Mouse (Mus musculus): ENCODE measurements around the gene Adamtsl2.
A peak's percentile ranks its signal among the peaks of the same experiment; 100 is the strongest.

Adamtsl2 gene

DNA sequence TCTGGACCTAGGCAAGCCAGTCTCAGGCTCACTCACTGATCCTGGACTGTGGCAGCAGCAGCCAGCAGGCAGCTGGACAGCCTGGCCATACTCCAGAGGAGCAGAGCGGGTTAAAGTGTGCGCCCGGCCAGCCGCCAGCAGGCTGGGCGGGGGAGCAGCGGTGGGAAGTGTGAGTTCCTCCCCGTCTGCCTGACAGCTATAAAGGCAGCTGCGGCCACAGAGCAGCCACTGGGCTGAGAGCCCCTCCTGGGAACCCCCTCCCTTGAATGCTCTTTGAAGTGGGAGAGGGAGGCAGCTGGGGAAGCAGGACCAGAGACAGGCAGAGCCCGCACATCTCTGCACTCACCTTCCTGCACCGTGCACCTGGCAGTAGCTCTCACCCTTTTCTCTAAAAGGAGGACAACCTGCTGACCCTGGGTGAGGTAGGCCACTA is at the start of gene Adamtsl2:
TSS of gene Adamtsl2 (plus strand) at position 228 of the 433 bp plus-strand sequence.
- peak; percentile 65 for DNase-seq (ENCODE audit: low spot score)

DNA sequence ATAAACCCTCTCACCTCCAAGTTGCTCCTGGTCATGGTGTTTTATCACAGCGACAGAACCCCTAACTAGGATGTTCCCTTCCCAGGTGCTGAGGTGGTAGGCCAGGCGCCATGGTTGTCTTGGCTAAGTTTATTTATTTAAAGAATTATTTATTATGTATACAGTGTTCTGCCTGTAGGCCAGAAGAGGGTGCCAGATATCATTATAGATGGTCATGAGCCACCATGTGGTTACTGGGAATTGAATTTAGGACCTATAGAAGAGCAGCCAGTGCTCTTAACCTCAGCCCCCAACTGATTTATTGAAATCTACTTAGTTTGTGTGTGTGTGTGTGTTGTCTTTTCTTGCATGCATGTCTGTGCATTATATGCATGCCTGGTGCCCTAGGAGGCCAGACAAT is 46.8 kb upstream of the Adamtsl2 start:
- DNase-seq (ENCODE audit: low spot score) = no peak

DNA sequence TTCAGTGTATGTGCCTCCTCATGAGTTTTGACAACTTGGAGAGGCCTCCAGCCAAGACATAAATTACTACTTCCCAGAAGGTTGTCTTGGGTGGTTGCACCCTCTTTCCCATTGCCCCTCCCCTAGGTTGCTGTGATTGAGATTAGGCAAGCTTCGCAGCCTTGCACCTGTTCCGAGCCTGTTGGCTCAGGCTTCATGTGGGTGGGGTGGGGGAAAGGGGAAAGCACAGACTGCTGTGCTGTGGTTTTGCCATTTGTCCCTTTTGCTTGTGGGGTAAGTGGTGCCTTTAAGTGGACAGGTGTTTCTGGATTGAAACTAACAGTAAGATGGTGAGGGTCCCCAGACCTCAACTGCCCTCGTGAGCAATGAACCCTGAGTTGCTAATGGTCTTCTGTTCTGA is 43.2 kb upstream of the Adamtsl2 start:
- no peak for DNase-seq (ENCODE audit: low spot score)

DNA sequence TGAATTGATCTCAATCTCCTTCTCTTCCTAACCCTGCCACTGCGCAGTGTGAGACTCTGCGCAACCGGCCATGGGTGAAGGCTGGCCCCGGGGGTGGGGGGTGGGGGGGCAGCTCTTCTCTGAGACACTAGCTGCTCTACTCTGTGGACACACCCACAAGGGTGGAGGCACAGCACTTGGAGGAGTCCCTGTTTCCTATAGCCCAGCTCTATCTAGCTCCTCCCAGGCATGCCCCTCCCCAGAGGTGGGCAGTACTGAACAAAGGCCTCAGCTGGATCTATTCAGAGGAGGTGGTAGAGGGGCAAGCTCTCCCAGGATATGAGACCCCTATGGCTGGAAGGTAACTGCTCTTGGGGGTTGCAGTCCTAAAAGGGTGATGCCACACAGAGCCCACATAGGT is 42.2 kb upstream of the Adamtsl2 start:
- no peak for DNase-seq (ENCODE audit: low spot score)

DNA sequence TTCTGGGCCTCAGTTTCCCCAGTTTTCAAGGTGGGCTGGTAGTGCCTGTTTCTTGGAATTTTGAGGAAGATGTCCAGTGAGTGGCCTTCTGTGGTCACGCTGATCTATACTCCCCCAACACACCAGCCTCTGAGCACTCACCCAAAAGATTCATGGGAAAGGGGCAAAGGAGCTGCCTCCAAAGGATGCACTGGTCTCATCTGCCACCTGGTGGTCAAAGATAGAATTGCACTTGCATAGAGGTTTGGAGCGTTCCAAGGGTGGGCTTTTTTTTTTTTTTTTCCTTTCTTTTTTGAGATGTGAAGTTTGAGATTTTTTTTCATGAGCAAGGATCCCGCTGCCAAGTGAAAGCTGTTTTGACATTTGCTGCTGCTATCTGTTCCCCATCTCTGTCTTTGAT is 40.6 kb upstream of the Adamtsl2 start:
- DNase-seq (ENCODE audit: low spot score) = peak; percentile 74

DNA sequence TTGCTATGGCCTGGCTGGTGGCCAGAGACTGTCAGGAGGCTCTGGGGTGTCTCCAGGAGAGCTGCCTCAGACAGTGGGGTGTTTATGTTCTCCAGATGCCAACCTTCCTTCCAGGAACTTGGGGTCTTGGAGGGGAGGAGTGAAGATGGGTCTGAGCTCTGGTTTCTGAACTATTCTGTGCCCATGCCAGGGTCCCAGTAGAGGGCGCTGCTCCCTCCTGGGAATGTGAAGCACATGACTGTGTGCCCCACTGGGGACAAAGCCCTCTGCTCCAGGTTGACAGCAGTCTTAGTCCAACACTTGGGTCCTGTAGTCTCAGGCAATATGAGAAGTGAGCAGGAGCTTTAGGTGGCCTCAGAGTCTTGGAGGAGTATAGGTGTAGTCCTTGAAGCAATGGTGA is 39.9 kb upstream of the Adamtsl2 start:
- DNase-seq (ENCODE audit: low spot score) = no peak

DNA sequence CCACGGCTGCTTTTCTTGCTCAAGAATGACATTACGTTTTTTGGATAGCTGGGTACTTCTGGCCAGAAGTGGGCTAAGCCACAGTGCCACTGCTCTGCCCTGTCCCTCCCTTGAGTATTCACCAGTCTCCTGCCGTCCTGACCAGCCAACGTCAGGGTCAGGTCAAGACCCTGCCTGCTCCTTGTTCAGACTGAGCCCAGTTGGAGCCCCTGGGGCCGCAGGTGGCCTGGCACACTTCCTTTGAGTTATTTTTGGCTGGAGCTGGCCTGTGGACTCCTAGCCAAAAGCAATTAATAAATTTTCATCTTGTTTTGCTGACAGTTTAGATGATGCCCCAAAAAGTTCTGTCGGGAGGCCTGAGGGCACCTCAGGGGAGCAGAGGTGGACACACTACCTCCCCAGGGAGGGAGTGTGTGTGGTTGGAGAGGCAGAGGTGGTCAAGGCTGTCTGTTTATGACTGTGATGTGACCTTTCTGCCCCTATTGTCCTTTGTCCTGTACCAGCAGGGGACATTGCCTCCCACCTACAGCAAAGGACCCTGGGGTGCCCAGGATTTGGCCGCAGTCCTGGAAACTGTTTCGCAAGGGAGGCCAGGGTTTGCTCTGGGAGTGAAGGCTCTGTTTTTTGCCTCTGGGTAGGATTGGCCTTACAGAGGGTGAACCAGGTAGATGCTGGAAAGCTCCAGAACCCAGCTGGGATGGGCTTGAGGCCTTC is 36.9 kb upstream of the Adamtsl2 start:
- DNase-seq (ENCODE audit: low spot score) = no peak

DNA sequence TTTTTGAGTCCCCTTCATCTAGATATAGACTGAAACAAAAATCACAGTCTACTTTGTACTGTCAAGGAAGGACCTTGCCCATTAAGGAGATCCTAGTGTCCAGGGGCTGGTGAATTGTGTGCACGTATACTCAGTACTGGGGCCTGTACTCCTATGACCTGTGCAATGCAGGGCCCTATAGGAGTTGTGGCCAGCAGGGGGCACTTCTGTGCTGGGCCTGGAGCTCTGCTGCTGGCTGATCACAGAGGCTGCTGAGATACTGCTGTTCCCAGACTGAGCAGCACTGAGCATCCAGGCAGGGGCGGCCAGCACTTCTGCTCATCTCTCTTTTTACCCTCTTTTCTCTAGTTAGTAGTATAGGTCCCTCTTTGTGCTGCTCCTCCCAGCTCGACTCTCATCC is 35.7 kb upstream of the Adamtsl2 start:
- DNase-seq (ENCODE audit: low spot score) = peak; percentile 59

DNA sequence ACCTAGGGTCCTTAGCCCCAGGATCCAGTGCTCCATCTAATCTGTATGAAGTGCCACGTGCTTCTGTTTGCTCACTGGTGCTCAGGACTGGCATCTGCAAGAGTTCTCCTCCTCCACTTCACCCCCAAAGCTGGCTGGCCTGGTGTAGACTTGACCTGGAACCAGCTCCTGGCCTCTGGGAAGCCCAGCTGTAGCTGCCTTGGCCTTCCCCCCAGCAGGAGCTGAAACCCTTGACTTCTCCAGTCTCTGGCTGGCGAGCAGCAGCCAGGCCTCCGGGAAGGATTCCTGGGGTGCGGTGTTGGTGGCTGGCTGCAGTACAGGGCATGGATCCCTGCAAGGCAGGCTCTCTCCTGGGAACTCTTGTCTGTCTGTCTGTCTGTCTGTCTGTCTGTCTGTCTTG is 35.0 kb upstream of the Adamtsl2 start:
- DNase-seq (ENCODE audit: low spot score) = no peak

DNA sequence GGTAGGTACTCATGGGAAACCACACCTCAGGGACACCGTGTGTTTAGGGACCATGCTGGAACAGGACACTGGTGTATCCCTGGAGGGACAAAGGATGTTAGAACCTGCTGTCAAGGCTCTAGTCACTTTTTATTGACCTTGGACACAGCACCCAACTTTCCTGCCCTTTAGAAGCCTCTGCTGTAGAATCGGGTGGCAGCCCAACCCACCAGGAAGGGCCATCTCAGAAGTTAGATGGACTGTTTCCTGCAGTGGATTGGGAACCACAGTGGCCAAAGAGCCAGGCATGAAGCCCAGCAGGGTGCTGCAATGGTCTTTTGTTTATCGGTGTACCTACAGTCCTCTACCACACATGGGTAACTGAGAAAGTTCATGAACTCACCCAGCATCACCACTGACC is 34.5 kb upstream of the Adamtsl2 start:
- DNase-seq (ENCODE audit: low spot score) = no peak

DNA sequence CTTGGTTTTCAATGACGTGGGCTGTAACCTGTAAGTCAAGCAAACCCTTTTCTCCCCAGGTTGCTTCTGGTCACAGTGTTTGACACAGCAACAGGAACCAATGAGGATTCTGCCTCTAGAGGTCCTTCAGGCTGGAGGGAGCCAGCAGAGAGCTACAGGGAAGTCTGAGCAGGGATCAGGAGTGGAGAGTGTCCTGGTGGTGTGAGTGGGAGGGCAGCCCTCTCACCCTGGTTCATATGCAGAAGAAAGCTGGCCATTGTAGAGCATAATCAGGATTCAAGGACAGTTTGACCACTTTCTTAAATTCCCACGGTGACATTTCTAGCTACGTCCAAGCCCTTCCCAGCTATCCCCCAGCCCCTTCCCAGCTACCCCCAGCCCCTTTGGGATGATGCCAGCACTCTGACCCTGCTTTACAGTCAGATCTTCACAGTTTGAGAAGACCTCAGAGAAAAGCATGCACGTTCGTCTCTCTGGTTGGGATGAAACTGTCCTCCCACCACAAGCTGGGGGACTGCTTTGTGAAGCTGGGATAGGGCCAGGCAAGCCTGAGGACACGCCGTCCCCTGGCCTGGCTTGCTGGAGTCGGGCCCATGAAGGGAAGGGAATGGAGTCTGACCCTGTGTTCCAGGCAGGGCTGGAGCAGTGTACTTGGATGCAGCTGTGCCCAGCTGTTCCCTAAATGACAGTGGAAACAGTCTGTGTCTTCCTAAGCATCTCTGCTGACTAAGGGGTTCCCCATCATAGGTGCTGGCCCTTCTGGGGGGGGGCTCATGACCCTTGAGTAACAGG is 33.0 kb upstream of the Adamtsl2 start:
- DNase-seq (ENCODE audit: low spot score) = peak; percentile 86

DNA sequence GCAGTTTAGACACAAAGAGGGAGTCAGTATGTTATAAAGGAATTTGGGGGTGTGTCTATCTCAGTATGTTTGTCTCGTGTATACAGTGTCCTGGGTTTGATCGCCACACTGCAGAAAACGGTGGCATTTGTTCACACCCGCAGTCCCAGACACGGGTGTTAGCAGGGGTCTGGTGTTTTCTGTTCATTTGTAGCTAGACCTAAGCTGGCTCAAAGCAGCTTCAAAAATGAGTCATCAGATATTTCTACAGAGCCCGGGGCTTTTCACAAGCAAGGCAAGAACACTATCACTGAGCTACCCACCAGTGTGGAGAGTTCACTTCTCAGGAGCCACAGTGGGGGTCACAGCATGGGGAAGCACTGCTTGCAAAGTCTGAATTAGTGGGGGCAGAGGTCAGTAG is 29.8 kb upstream of the Adamtsl2 start:
- DNase-seq (ENCODE audit: low spot score) = no peak

DNA sequence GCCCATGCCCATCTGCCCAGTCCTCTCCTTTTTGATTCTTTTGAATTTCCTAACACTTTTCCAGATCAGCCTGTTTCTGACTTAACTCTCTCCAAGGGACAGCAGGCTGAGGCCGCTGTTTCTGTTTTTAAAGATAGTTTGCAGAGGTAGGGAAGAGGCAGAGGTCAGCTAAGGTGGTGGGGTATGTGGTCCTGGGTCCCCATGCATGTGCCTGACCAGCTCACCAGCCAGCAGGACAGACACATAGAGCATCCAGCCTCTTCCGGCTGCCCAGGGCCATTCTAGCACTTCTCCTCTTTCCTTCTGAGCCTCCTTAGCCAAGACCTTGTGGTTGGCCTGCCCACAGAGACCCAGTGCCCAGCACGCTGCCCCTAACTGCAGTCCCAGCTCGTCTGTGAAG is 20.9 kb upstream of the Adamtsl2 start:
- no peak for DNase-seq (ENCODE audit: low spot score)

DNA sequence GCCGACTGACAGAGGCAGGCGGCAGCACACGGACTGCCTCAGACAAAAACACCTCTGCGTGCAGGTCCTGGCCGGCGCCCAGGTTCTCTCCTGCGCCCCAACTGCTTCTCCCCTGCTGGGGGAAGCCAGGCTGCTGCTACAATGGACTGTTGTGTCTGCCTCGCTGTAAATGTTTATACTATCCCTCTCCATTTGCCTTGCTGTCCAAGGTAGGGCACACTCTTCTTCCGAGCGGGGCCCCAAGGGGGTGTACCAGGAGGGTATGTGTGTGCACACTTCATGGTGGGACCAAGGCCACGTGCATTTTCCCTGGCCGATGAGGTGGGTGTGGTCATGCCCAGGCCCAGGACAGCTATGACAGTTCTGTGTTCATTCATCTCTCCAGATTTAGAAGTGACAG is 20.4 kb upstream of the Adamtsl2 start:
- DNase-seq (ENCODE audit: low spot score) = no peak

DNA sequence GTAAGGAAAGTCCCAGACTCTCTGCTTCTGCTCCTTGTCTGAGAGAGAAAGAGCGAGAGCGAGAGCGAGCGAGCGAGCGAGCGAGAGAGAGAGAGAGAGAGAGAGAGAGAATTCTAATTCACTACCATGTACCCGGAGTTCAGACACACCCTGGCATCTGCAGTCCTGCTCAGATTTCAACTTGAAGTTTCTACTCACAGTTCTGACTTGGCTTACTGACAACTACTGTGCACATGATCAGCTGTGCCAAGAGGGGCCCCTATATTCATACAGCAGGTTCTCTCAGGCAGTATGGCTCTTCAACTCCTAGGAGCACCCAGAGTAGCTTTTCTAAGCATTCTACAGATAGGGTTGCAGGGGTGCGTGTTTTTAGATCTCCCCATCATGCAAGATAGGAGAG is 20.0 kb upstream of the Adamtsl2 start:
- no peak for DNase-seq (ENCODE audit: low spot score)

DNA sequence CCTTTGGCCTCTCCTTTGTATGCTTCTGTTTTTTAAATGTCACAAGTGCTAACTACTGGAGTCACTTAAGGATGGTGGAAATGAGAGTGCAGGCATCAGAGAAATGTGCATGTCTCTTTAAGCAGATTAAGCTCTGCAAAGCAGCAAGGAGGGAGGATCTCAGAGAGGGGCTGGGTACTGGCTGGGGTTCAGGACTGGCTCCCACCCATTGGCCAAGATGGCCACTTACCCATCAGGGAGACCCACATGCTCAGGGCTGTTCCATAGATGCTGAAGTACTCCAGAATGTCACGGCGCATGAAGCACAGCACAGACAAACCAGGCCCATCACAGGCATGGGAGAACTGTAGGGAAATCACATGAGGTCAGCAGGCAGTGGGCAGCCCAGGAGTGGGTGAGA is 12.1 kb upstream of the Adamtsl2 start:
- no peak for DNase-seq (ENCODE audit: low spot score)

DNA sequence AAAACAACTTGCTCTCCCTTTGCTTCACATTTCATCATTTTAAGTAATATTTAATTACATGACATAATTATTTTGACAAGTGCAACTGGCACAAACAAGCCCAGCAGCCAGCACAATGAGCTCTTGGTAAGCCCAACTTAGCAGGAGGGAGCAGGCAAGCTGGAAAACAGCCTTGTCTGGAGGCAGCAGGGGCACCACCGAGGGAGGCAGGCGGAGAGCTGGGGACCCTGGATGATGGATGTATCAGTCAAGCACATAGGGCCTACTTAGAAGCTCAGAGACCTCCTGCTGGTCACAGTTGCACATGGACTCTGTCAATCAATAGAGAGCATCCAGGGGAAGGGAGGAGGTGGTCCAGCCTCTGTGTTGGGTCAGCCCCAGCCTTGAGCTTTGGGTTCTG is 11.2 kb upstream of the Adamtsl2 start:
- no peak for DNase-seq (ENCODE audit: low spot score)

DNA sequence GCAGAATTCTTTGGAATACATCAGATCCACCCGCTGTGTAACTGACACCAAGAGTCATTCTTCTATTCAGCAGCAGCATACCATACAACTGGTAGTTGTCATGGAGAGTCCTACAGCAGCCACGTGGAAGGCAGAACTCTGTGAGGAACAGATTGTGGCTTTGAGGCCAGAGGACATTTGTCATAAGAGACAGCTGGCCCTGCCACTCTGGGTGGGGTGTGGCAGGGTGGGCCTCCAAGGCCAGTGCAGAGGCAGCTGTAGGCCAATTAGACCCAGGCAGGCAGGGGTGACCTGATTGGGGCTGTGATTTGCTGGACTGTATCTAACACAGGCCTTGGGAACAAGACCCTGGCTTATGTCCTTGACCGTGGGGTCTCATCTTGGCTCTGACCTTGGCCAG is 9.5 kb upstream of the Adamtsl2 start:
- no peak for DNase-seq (ENCODE audit: low spot score)

DNA sequence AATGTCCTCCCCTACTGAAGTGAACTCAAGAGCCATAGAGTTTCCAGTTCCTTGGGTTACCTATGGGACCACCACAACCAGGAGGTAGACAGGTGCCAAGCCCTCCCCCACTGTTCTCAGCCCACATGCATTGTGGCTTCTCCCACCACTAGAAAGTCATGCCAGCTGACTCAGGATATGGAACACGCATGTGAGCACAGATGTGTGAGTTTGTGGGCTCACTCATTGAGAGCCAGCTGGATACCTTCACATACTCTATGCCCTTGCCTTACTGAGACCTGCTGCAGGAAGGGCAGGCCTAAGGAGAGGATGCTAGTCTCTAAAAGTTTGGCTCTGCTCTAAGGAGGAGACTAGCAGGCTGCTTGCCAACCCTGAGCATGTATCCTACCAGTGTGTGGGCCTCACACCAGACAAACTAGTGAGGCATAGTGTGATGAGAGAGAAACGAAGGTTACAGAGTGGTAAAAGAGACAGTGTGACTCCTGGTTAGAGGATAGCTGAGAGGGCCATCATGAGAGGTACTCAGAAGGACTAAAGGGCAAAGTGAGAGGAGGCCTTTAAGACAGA is 8.8 kb upstream of the Adamtsl2 start:
- DNase-seq (ENCODE audit: low spot score) = no peak

DNA sequence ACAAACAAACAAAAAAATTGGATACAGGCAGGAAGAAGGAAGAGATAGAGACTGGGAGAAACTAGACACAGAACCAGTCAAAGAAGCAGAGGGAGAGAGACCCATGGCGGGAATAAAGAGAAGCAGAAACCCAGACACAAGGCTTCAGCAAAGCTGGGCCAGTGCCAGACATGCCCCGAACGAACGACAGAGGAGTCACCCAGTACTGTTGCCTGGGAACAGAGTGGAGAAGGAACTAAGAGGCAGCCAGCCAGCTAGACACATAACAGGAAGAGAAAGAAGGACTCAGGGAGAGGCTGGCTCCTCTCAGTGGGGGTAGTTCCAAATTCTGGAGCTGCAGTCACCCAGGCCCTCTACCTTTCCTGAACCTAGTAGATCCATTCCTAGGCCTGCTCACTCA is 8.0 kb upstream of the Adamtsl2 start:
- DNase-seq (ENCODE audit: low spot score) = peak; percentile 71

DNA sequence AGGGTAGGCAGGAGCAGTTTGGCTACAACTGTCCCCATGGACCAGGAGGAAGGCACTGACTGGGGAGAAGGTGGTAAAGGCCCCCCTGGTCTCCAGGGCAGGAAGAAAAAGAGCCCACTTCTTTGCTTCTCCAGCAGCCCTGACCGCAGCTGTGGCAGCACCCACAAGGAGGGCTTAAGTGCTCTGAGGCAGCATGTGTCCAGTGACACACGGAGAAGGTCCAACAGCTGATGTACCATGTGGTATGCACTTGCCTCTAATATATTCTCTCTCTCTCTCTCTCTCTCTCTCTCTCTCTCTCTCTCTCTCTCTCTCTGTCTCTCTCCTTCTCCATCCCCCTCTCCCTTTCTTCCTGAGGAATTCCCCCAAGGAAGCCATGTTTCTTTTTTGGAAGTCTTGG is 7.2 kb upstream of the Adamtsl2 start, which contains the start of gene Mymk:
TSS of gene Mymk (minus strand) at position 202 of the 400 bp plus-strand sequence.
- DNase-seq (ENCODE audit: low spot score) = no peak

DNA sequence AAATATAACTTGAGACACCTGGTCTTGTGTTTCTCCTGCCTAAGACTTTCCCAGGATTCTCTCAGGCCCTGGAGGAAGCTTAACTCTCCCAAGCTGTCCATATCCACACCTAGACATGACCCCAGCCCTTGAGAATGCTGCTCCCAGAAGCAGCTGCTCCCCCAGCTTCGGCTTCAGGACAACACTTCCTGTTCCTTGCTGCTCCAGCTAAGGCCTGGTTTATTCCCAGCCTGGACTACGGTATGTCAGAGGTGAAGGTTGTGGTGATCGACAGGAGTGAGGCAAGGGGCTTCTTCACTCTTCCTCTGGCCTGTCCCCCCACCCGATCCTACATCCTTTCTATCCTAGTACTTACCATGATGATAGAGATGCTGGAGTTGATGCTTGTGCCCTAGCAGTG is 5.8 kb upstream of the Adamtsl2 start:
- DNase-seq (ENCODE audit: low spot score) = no peak

DNA sequence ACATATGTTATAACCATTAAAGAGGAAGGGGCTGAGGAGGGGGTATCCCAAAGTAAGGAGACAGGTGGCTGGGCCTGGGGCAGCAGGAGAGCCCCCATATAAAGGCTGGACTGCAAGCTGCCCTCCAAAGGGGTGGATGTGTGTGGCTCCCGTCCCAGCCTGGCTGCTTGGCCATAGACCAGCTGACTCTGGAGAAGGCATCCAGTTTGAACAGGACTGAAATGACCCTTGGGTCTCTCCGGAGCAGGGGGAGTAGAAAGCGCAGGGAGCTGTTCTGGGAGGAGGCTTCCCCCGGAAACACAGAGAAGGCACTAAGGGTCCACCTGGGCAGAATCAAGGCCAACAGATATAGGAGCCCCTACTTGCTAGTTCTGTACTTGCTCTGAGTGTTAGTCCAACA is 4.4 kb upstream of the Adamtsl2 start:
- DNase-seq (ENCODE audit: low spot score) = no peak
